Mouse (Mus musculus) hindbrain, embryonic 12.5 days (tissue): ENCODE measurements at regions not wholly inside any gene's neighbourhood (a gene's known extent, or its start where the extent isn't known, plus 50 kb on each side); places are given as distances from the start of the nearest gene placed in this dataset.
A peak's percentile ranks its signal among the peaks of the same experiment; 100 is the strongest.

ENCODE experiments used
- ATAC-seq: fragments of 200-750 bp; cut with Nextera tagmentation; 2 replicates; pipeline ENCODE4 v1.8.0; 2017; ENCODE audit warnings: moderate TSS enrichment; ENCODE audit not compliant: low FRiP score
- H3K27ac ChIP-seq: fragments of 300-500 bp; sonication (generic); 2 replicates; pipeline ENCODE4 v1.5.1; 2016; ENCODE audit warnings: mild to moderate bottlenecking
- H3K27me3 ChIP-seq: fragments of 300-500 bp; sonication (generic); 2 replicates; pipeline ENCODE4 v1.6.1; 2016; ENCODE audit warnings: mild to moderate bottlenecking
- H3K36me3 ChIP-seq: fragments of 300-500 bp; sonication (generic); 2 replicates; pipeline ENCODE4 v1.6.1; 2016; ENCODE audit warnings: mild to moderate bottlenecking
- H3K4me1 ChIP-seq: fragments of 300-500 bp; sonication (generic); 2 replicates; pipeline ENCODE4 v1.6.1; 2016
- H3K4me2 ChIP-seq: fragments of 300-500 bp; sonication (generic); replicated peaks from 2 replicates; pipeline ENCODE4 v1.6.1; 2016; ENCODE audit warnings: mild to moderate bottlenecking
- H3K4me3 ChIP-seq: fragments of 300-500 bp; sonication (generic); 2 replicates; pipeline ENCODE4 v1.5.1; 2016; ENCODE audit warnings: mild to moderate bottlenecking
- H3K9ac ChIP-seq: fragments of 300-500 bp; sonication (generic); 2 replicates; pipeline ENCODE4 v1.6.1; 2016; ENCODE audit warnings: mild to moderate bottlenecking, moderate library complexity
- H3K9me3 ChIP-seq: fragments of 300-500 bp; sonication (generic); replicated peaks from 2 replicates; pipeline ENCODE4 v1.6.1; 2016; ENCODE audit warnings: mild to moderate bottlenecking
- WGBS: fragments of 180-500 bp; shearing (Covaris S2); methylation state at CpG from one replicate; pipeline ENCODE4 v1.1.7; 2016; 5-methylcytosine and 5-hydroxymethylcytosine counted together

DNA sequence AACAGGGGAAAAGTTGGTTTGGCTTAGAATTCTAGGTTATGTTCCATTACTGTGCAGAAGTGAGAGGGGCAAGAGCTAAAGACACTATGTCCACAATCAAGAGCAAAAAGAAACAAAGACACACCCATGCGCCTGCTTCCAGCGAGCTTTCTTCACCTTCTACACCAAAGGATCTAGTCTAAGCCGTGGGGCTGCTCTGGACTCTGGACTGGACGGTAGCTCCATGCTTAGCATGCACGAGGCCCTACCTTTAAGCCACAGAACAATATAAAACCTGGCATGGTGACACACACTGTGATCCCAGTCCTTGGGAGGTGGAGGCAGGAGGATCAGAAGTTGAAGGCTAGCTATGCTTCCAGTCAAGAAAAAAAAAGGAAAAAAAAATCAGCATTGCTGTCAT, 73.0 kb upstream of the Pias1 start:
- 93% methylated on average over 5 of the region's 5 CpGs for WGBS
- no peak overlapping the region for H3K4me3 ChIP-seq
- ATAC-seq, result no peak

DNA sequence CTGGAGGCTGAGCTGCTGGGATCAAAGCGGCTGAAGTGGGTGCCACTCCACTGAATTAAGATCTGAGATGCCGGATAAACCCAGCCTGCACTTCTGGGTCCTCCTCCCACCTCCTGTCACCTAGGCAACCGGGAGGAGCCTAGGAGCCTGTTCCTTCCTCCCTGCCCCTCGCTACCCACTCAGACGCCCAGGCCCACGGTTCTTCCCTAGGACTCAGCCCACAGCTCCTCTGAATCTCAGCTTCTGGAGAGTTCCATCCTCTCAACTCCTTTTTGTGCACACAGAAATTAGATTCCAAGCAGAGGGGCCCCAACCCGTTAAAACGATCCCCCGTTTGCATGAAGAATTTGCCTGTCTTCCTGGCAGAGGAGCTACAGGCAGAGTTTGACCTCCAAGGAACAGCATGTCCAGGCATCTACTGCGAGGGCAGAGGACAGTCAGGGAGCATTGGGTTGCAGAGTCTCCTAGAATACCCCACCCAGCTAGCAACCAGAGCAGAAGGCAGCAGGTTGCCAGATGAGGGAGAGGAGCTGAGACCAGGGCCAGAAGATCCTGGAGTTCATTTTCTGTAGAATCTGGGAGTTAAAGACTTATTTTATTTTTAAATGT, 71.6 kb upstream of the Pias1 start:
- Histone ChIP-seq H3K9me3 (peaks cover 10% of the 10 kb centered on the region), H3K4me2 (peak overlapping the region; percentile 50), H3K27me3 (no peaks in the 10 kb centered on the region), H3K9ac (peak overlapping the region; percentile 27; the same call in 1 of the 2 replicates), H3K4me1 (peaks cover 13% of the 10 kb centered on the region), H3K27ac (peak overlapping the region; percentile 69), H3K4me3 (peak overlapping the region; percentile 13), H3K36me3 (no peaks in the 10 kb centered on the region)
- ATAC-seq, result peak; percentile 73
- 1% methylated on average over 10 of the region's 10 CpGs for WGBS

More for the DNA sequence above, 73.0 kb upstream of the Pias1 start:
- no peak overlapping the region for H3K4me2 ChIP-seq
- no peaks in the 10 kb centered on the region for H3K27me3 ChIP-seq
- H3K27ac ChIP-seq, result no peak overlapping the region
- H3K9me3 ChIP-seq, result peaks cover 10% of the 10 kb centered on the region
- peaks cover 13% of the 10 kb centered on the region for H3K4me1 ChIP-seq
- no peak overlapping the region for H3K9ac ChIP-seq
- no peaks in the 10 kb centered on the region for H3K36me3 ChIP-seq

DNA sequence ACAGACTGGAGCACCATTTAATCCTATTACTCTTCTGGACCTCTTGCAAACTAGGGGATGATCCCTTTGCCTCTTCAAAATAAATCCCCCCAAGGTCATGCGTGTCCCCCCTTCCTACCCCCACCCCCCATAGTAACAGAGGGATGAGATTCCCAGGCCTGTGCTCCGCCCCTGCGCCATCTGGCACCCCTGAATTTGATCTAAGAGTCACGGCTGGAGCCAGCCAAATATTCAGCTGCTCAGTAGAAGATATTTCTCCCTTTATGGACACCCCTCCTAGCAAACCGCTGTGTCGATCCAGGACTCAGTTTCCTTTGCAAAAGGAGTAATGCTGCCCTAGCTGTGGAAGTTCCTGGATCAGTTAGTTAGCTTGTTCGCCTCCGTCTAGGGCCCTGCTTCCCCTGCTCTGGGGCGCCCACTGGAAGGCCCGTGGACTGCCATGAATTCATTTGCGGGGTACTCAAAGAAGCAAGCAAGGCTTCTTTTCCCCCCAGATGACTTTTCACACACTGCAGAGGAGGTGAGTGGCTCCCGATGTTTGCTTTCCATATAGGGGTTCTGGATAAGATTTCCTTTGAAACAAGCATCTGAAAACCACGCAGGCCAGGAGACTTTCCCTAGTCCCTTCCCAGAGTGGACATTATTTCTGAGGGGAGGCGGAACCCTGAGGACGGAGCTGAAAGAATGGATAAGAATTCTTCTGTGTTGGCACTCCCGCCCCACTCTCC, 70.9 kb upstream of the Pias1 start:
- ATAC-seq, result 0 out of 2 replicates have a peak, but pooled peaks have one; percentile 26
- peaks cover 13% of the 10 kb centered on the region for H3K4me1 ChIP-seq
- H3K4me3 ChIP-seq, result peak overlapping the region; percentile 13
- WGBS, result 29% methylated on average over 16 of the region's 16 CpGs
- H3K36me3 ChIP-seq, result no peaks in the 10 kb centered on the region
- H3K9ac ChIP-seq, result peak overlapping the region; percentile 27; the same call in 1 of the 2 replicates
- peaks cover 10% of the 10 kb centered on the region for H3K9me3 ChIP-seq
- peak overlapping the region; percentile 50 for H3K4me2 ChIP-seq
- peak overlapping the region; percentile 69 for H3K27ac ChIP-seq
- no peaks in the 10 kb centered on the region for H3K27me3 ChIP-seq

DNA sequence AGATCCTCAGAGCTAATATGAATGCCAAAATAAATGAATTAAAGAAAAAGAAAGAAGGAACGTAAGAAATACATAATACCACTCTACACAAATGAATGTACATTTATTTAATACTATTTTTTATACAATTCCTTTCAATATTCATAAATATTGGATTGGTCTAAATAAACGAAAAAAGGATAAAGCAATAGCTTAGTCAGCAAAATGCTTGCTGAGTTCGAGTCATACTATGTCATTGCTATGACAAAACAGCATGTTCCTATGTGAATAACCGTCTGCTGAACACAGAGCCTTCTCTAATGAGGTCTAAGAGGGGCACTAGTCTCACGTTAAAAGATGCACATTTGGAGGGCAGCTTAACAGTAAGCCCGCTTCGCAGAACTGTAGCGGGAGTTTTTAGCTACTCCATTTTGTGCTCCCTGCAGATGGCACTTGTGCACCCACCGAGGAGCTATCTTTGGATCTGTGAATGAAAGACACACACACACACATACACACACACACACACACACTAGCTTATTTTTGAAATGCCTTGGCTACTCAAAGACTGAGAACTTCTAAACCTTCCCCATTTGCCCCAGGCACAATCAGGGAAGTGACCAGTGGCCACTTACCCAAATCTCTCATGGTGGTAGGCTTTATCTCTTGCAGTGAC, 69.1 kb upstream of the Pias1 start:
- 90% methylated on average over 9 of the region's 9 CpGs for WGBS
- no peaks in the 10 kb centered on the region for H3K36me3 ChIP-seq
- H3K4me3 ChIP-seq, result no peak overlapping the region
- H3K9ac ChIP-seq, result no peak overlapping the region
- ATAC-seq, result no peak
- peaks cover 13% of the 10 kb centered on the region for H3K4me1 ChIP-seq
- no peak overlapping the region for H3K27ac ChIP-seq
- H3K9me3 ChIP-seq, result no peaks in the 10 kb centered on the region
- no peaks in the 10 kb centered on the region for H3K27me3 ChIP-seq
- no peak overlapping the region for H3K4me2 ChIP-seq

DNA sequence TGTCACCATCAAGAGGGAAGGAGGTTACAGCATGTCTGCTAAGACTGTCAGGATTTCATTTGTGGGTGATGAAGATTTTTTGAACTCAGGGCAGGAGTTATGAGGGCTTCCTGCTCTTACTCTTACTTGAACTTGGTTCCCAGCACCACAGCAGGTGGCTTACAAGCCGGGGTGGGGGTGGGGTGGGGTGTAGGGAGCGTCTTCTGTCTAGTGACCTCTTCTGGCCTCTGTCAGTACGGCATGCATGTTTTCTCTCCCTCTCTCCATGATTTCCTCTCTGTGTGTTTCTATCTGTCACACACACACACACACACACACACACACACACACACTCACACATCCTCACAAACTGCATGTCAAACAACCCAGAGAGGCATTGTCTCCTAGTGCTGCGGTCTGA, 64.5 kb upstream of the Pias1 start:
- Histone ChIP-seq H3K4me3 (no peak overlapping the region), H3K4me2 (no peak overlapping the region), H3K9me3 (no peaks in the 10 kb centered on the region), H3K27ac (no peak overlapping the region), H3K36me3 (no peaks in the 10 kb centered on the region), H3K4me1 (no peaks in the 10 kb centered on the region), H3K9ac (no peak overlapping the region), H3K27me3 (no peaks in the 10 kb centered on the region)
- 42% methylated on average over 4 of the region's 4 CpGs for WGBS
- no peak for ATAC-seq

DNA sequence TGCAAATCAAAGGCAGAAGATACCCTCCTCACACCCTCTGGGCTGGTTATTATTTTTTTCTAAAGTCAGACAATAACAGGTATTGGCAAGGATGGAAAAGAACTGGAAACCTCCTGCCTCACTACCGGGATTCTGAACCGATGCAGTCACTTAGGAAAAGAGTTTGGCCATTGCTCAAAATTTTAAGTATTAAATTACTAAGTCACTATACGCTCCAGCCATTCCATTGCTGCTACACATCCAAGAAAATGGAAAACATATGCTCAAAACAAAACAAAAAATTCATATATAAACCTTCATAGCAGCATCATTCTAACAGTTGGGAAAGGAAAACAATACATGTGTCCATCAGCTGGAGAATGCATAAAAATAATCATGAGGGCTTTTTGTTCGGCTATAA, 63.9 kb upstream of the Pias1 start:
- no peaks in the 10 kb centered on the region for H3K4me1 ChIP-seq
- no peak for ATAC-seq
- no peak overlapping the region for H3K4me2 ChIP-seq
- no peaks in the 10 kb centered on the region for H3K27me3 ChIP-seq
- no peaks in the 10 kb centered on the region for H3K36me3 ChIP-seq
- H3K9me3 ChIP-seq, result no peaks in the 10 kb centered on the region
- H3K4me3 ChIP-seq, result no peak overlapping the region
- 71% methylated on average over 4 of the region's 4 CpGs for WGBS
- no peak overlapping the region for H3K9ac ChIP-seq
- no peak overlapping the region for H3K27ac ChIP-seq

DNA sequence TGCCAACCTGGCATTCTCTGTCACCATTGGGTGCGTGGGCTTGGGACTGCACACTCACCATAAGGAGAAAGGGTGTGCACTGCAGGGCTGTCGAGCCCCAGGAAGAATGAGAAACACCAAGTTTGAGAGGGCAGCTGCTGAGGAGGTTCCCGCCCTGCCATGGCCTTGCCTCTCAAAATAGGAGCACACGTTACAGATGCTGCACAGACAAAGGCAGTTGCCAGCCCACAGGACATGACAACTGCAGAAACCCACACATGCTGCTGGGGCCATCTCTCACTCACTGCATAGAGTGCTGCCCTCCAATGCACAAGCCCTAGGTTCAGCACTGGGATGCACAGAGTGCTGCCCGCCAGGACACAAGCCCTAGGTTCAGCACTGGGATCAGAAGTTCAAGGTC, 61.6 kb upstream of the Pias1 start:
- WGBS, result 88% methylated on average over 5 of the region's 5 CpGs
- no peaks in the 10 kb centered on the region for H3K27me3 ChIP-seq

DNA sequence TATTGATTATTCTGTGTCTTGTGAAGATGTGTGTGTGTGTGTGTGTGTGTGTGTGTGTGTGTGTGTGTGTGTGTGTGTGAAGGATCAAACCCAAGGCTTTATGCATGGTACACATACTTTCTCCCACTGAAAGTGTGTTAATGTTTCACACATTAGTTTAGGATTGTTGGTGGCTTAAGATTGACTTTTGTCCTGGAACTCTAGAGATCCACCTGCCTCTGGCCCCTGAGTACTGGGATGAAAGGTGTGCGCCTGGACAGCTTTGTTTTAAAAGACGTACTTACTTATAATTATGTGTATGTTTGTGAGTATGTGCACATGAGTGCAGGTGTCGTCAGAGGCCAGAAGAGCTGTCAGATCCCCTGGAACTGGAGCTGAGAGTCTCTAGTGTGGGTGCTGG, 59.3 kb upstream of the Pias1 start:
- ATAC-seq, result no peak
- H3K27me3 ChIP-seq, result no peaks in the 10 kb centered on the region
- no peaks in the 10 kb centered on the region for H3K4me1 ChIP-seq
- H3K4me3 ChIP-seq, result no peak overlapping the region
- no peak overlapping the region for H3K9ac ChIP-seq
- no peaks in the 10 kb centered on the region for H3K9me3 ChIP-seq
- H3K27ac ChIP-seq, result no peak overlapping the region
- H3K4me2 ChIP-seq, result no peak overlapping the region
- 88% methylated on average over 3 of the region's 3 CpGs for WGBS
- no peaks in the 10 kb centered on the region for H3K36me3 ChIP-seq

More for the DNA sequence above, 61.6 kb upstream of the Pias1 start:
- no peak overlapping the region for H3K4me2 ChIP-seq
- H3K27ac ChIP-seq, result no peak overlapping the region
- H3K4me3 ChIP-seq, result no peak overlapping the region
- H3K4me1 ChIP-seq, result no peaks in the 10 kb centered on the region
- no peaks in the 10 kb centered on the region for H3K9me3 ChIP-seq
- H3K9ac ChIP-seq, result no peak overlapping the region
- H3K36me3 ChIP-seq, result no peaks in the 10 kb centered on the region
- ATAC-seq, result no peak

DNA sequence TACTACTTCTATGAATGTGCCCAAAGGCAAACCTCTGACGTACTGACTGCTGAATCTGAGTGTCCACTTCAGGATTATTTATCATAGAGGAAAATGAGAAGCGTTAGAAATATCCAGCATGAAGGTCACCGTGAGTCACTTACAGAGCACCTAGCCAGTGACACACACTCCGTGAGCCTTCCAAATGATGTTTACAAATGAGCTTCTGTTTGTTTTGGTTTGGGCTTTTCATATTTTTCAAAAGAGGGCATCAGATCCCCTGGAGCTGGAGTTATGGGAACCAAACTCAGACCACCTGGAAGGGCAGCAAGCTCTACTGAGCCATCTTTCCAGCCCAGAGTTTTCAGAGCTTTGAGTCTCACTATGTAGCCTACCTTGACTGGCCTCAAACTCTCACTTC, 57.8 kb upstream of the Pias1 start:
- WGBS, result 89% methylated on average over 4 of the region's 4 CpGs
- Histone ChIP-seq H3K27me3 (no peaks in the 10 kb centered on the region), H3K36me3 (no peaks in the 10 kb centered on the region), H3K4me1 (no peaks in the 10 kb centered on the region), H3K4me3 (no peak overlapping the region), H3K9ac (no peak overlapping the region), H3K27ac (no peak overlapping the region), H3K4me2 (no peak overlapping the region), H3K9me3 (no peaks in the 10 kb centered on the region)
- no peak for ATAC-seq

DNA sequence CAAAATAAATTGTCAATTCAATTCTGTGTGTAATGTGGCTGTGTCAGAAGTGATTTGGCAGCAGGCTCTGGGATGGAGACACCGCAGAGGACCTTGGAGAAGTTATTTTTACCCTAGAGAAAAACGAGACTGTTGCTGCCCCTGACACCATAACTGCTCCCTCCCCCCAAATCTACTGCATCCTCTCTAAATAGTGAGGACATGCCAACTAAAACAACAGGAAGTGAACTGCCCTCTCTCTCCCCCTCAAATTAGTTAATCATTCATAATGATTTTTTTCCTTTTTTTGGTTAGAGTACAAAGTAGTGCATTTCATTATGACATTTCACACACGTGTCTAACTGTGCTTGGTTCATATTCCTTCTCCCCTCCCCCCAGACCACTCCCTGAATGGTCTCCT, 55.6 kb upstream of the Pias1 start:
- Histone ChIP-seq H3K9me3 (no peaks in the 10 kb centered on the region), H3K27ac (no peak overlapping the region), H3K36me3 (no peaks in the 10 kb centered on the region), H3K4me2 (no peak overlapping the region), H3K4me3 (no peak overlapping the region), H3K27me3 (no peaks in the 10 kb centered on the region), H3K4me1 (no peaks in the 10 kb centered on the region), H3K9ac (no peak overlapping the region)
- WGBS, result 60% methylated on average over 3 of the region's 3 CpGs
- no peak for ATAC-seq

DNA sequence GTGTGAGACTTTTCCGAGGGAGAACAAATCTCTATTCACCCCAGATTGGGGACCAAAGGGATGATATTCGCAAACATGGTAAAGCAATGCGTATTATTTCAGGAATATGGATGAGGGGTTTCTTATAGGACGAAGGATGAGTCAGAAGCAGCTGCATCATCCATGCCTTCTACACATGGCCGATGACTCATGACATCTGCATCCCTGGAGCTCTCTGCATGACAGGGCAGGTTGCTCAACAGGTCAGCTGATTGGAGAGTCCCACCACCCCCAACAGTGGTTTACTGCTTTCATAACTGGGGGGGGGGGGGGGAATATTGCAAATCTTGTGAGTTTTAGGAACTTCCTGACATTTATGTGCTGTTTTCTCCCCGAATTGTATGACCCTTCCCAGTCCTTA, 50.3 kb upstream of the Pias1 start:
- WGBS, result 94% methylated on average over 6 of the region's 6 CpGs
- Histone ChIP-seq H3K4me2 (no peak overlapping the region), H3K4me1 (no peaks in the 10 kb centered on the region), H3K4me3 (no peak overlapping the region), H3K9me3 (no peaks in the 10 kb centered on the region), H3K9ac (no peak overlapping the region), H3K27me3 (no peaks in the 10 kb centered on the region), H3K27ac (no peak overlapping the region), H3K36me3 (no peaks in the 10 kb centered on the region)
- no peak for ATAC-seq
